Mouse (Mus musculus) E14TG2a.4 (cell line): ENCODE measurements at regions not wholly inside any gene's neighbourhood (a gene's known extent, or its start where the extent isn't known, plus 50 kb on each side); places are given as distances from the start of the nearest gene placed in this dataset.

Source experiments
- CTCF ChIP-seq: conservative IDR thresholded peaks from 2 replicates; pipeline ENCODE4 v1.5.1; 2014; ENCODE audit warnings: low read length
- NANOG ChIP-seq: IDR thresholded peaks from 2 replicates; pipeline ENCODE4 v1.6.1; 2014; ENCODE audit warnings: borderline replicate concordance, low read length, mixed read lengths

GRCm38 (mm10) chr8:87137412-87137811 is 252.4 kb upstream of the N4bp1 start:
- TF ChIP-seq CTCF = no peak
- TF ChIP-seq NANOG = no peak
